Mouse (Mus musculus): ENCODE results near the gene Nck2. TPM values are rescaled to one million over a fixed set of nuclear protein-coding genes. Genes with fewer than 3 reads are reported as not detected.

The Nck2 gene
- polyA plus RNA-seq, 1 experiment from 2014 or later, result 35.9 TPM

- H3K9me3 ChIP-seq, result no peaks in the 10 kb centered on the region
Measured at GRCm38 (mm10) chr1:43462666-43463065, 18.3 kb downstream of the Nck2 start.

GRCm38 (mm10) chr1:43463941-43464682 lies 19.7 kb downstream of the Nck2 start:
- Histone ChIP-seq H3K4me2 (no peak overlapping the region), H3K36me3 (no peaks in the 10 kb centered on the region), H3K27me3 (no peaks in the 10 kb centered on the region), H3K4me3 (no peak overlapping the region), H3K9me3 (no peaks in the 10 kb centered on the region), H3K27ac (peak overlapping the region; percentile 19; the same call in 1 of the 2 replicates), H3K4me1 (peaks cover 47% of the 10 kb centered on the region), H3K9ac (no peak overlapping the region)
- ATAC-seq (ENCODE audit: insufficient number of reproducible peaks, low FRiP score, low TSS enrichment, low read depth), result peak; percentile 32; the same call in 1 of the 2 replicates
- 62% methylated on average over 11 of the region's 11 CpGs for WGBS

More at GRCm38 (mm10) chr1:43462666-43463065, 18.3 kb downstream of the Nck2 start:
- ATAC-seq (ENCODE audit: insufficient number of reproducible peaks, low FRiP score, low TSS enrichment, low read depth), result no peak
- Histone ChIP-seq H3K9ac (no peak overlapping the region), H3K36me3 (no peaks in the 10 kb centered on the region), H3K4me3 (no peak overlapping the region), H3K27ac (no peak overlapping the region), H3K4me1 (peaks cover 33% of the 10 kb centered on the region), H3K4me2 (no peak overlapping the region), H3K27me3 (no peaks in the 10 kb centered on the region)
- 63% methylated on average over 4 of the region's 4 CpGs for WGBS

DNA sequence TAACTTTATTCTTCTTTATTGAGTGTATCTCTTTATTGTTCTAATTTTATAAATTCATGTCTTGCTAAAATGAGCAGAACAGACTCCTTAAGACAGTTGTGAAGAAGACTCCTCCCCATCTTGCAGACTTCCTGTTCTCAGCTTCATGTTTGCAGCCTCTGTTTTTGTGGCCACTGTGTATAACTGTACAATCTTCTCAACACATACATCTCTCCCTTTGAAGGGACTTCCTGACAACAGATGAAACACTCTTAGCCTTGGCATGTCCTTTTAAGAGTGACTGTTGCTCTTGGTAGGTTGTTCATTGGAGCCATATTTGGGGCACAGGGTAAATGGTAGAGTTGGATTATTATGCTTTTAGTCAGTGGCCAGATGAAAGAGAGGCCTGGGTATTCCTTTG lies 20.6 kb downstream of the Nck2 start:
- Histone ChIP-seq H3K27ac (no peak overlapping the region), H3K9me3 (no peaks in the 10 kb centered on the region), H3K4me2 (no peak overlapping the region), H3K4me1 (peaks cover 53% of the 10 kb centered on the region), H3K27me3 (no peaks in the 10 kb centered on the region), H3K36me3 (no peaks in the 10 kb centered on the region), H3K4me3 (no peak overlapping the region), H3K9ac (no peak overlapping the region)
- ATAC-seq (ENCODE audit: insufficient number of reproducible peaks, low FRiP score, low TSS enrichment, low read depth), result no peak

- no peak overlapping the region for H3K27ac ChIP-seq
- no peaks in the 10 kb centered on the region for H3K27me3 ChIP-seq
- WGBS, result 47% methylated on average over 9 of the region's 9 CpGs
- ATAC-seq (ENCODE audit: insufficient number of reproducible peaks, low FRiP score, low TSS enrichment, low read depth), result no peak
- no peak overlapping the region for H3K9ac ChIP-seq
- H3K4me1 ChIP-seq, result peaks cover 56% of the 10 kb centered on the region
- H3K4me2 ChIP-seq, result no peak overlapping the region
- H3K36me3 ChIP-seq, result no peaks in the 10 kb centered on the region
- H3K4me3 ChIP-seq, result no peak overlapping the region
- no peaks in the 10 kb centered on the region for H3K9me3 ChIP-seq
Measured at GRCm38 (mm10) chr1:43465957-43466624, 21.7 kb downstream of the Nck2 start.

DNA sequence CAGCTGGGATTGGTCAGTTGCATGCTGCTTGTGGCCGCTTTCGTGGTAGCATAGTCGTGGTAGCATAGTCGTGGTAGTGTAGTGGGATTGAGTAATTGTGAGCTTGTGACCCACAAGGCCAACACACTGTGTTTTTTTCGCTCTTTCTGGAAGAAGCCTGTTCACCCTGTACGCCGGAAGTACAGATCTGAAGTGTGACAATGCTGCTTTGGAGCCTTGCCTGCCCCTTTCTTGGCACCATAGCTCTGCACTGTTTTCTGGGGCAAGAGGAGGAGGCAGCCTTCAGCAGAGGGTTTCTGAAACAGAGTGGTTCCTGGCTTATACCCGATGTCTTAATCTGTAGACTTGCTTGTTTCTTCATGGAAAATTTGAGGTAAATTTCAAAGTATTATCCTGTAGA lies 23.3 kb downstream of the Nck2 start:
- no peak for ATAC-seq (ENCODE audit: insufficient number of reproducible peaks, low FRiP score, low TSS enrichment, low read depth)
- Histone ChIP-seq H3K9ac (no peak overlapping the region), H3K9me3 (no peaks in the 10 kb centered on the region), H3K36me3 (no peaks in the 10 kb centered on the region), H3K4me3 (no peak overlapping the region), H3K4me1 (peaks cover 68% of the 10 kb centered on the region), H3K27ac (no peak overlapping the region), H3K4me2 (no peak overlapping the region), H3K27me3 (no peaks in the 10 kb centered on the region)
- WGBS, result 80% methylated on average over 8 of the region's 8 CpGs

GRCm38 (mm10) chr1:43468207-43468606 lies 23.8 kb downstream of the Nck2 start:
- no peak overlapping the region for H3K9ac ChIP-seq
- H3K27me3 ChIP-seq, result no peaks in the 10 kb centered on the region
- peaks cover 68% of the 10 kb centered on the region for H3K4me1 ChIP-seq
- no peaks in the 10 kb centered on the region for H3K36me3 ChIP-seq
- no peak overlapping the region for H3K4me3 ChIP-seq
- ATAC-seq (ENCODE audit: insufficient number of reproducible peaks, low FRiP score, low TSS enrichment, low read depth), result no peak
- no peak overlapping the region; the same call in 1 of the 2 replicates for H3K27ac ChIP-seq
- H3K4me2 ChIP-seq, result no peak overlapping the region
- H3K9me3 ChIP-seq, result no peaks in the 10 kb centered on the region
- 39% methylated on average over 7 of the region's 7 CpGs for WGBS

DNA sequence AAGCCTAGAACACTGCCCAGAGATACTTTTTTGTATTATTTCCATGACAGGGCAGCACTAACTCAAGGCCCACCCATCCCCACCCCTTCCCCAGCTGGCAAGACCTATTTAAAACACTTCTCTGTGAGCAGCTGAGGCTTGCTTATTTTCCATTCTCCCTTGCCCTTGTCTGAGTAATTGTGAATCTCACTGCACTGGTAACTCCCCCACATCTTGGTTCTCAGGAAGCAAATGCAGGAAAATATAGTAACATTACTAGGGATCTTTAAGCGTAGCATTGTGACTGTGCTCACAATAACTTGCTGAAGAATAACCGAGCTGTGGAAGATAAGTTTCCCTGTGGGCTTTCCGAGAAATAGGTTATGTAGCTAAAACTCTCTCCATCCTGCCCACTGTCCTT lies 24.6 kb downstream of the Nck2 start:
- peak overlapping the region; percentile 19 for H3K27ac ChIP-seq
- H3K27me3 ChIP-seq, result no peaks in the 10 kb centered on the region
- H3K9me3 ChIP-seq, result no peaks in the 10 kb centered on the region
- H3K4me2 ChIP-seq, result no peak overlapping the region
- no peaks in the 10 kb centered on the region for H3K36me3 ChIP-seq
- ATAC-seq (ENCODE audit: insufficient number of reproducible peaks, low FRiP score, low TSS enrichment, low read depth), result no peak
- no peak overlapping the region for H3K9ac ChIP-seq
- WGBS, result 79% methylated on average over 3 of the region's 3 CpGs
- H3K4me3 ChIP-seq, result no peak overlapping the region
- peaks cover 68% of the 10 kb centered on the region for H3K4me1 ChIP-seq

DNA sequence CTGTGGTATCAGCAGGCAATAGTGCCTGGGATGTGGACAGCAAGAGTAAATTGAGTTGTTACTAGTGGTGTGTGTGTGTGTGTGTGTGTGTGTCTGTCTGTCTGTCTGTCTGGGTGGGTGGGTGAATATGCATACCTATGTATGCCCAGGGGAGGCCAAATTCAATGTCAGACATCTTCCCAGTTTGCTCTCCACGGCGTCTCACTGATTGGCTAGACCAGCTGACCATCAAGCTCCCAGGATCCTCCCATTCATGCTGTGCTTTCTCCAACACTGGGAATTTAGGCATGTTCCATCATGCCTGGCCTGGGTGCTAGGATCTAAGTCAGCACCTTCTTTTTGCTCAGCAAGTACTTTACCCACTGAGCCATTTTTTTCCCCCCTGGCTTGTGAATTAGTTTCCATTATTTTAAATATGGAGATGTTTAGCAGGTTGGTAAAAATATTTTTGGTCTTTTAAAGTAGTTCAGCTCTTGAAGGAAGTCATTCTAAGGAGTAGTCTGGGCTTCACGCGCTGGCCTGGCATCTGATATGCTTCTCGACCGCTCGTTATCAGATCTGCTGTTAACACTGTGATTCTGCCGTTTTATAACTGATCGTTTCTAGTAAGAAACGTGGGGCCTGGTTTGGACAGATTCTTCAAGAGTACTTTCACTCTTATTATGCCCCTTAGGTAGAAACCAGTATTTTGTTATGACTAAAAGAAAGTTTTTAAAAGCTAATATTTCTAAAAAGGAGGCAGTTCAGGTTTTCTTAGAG lies 26.2 kb downstream of the Nck2 start:
- H3K9ac ChIP-seq, result no peak overlapping the region
- no peak overlapping the region for H3K4me3 ChIP-seq
- ATAC-seq (ENCODE audit: insufficient number of reproducible peaks, low FRiP score, low TSS enrichment, low read depth), result no peak
- H3K36me3 ChIP-seq, result no peaks in the 10 kb centered on the region
- no peak overlapping the region for H3K4me2 ChIP-seq
- no peak overlapping the region for H3K27ac ChIP-seq
- WGBS, result 61% methylated on average over 10 of the region's 10 CpGs
- peaks cover 69% of the 10 kb centered on the region for H3K4me1 ChIP-seq
- H3K9me3 ChIP-seq, result no peaks in the 10 kb centered on the region
- no peaks in the 10 kb centered on the region for H3K27me3 ChIP-seq

DNA sequence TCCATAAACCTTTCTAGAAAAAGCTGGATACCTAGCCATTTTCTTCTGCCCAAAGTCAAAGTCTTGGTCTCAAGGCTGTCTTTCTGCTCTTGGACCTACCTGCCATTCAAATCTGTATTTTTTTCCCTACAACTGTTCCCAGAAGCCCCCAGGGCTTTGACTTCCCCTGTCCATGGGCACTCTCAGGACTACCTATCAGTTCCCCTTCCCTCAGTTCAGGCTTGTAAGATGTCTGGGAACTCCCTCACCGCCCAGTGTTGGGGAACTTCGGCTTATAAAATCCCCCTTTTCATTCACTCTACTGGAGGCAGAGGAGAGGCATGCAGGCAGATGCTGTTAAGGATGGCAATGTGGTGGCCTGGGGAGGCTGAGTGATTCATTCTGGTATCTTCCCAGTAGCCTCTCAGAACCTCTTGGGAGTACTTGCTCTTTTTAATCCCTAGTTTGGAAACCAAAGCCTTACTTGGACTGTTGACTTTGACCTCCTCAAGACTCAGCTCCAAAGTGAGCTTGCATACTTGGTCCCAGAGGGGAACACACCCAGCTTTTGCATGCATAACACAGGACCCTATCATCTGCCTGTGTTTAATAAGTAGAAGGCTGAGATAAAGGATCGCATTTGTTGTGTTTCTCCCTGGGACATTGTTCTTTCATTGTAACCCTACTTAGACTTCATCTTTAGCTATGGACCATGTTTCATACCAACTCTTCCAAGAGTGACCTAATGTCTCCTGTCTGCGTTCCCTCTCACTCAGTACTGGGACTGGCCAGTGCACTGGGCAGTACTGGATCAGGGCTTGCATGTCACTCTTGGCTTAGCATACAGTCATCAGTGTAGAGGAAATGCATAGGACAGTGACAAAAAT lies 27.0 kb downstream of the Nck2 start:
- no peak for ATAC-seq (ENCODE audit: insufficient number of reproducible peaks, low FRiP score, low TSS enrichment, low read depth)
- Histone ChIP-seq H3K36me3 (no peaks in the 10 kb centered on the region), H3K27me3 (no peaks in the 10 kb centered on the region), H3K9me3 (no peaks in the 10 kb centered on the region), H3K4me2 (no peak overlapping the region), H3K4me1 (peaks cover 62% of the 10 kb centered on the region), H3K27ac (no peak overlapping the region), H3K4me3 (no peak overlapping the region), H3K9ac (no peak overlapping the region)
- 86% methylated on average over 4 of the region's 4 CpGs for WGBS

- no peak for ATAC-seq (ENCODE audit: insufficient number of reproducible peaks, low FRiP score, low TSS enrichment, low read depth)
- Histone ChIP-seq H3K4me1 (peaks cover 57% of the 10 kb centered on the region), H3K4me2 (no peak overlapping the region), H3K27ac (no peak overlapping the region), H3K9me3 (no peaks in the 10 kb centered on the region), H3K27me3 (no peaks in the 10 kb centered on the region), H3K4me3 (no peak overlapping the region), H3K9ac (no peak overlapping the region), H3K36me3 (no peaks in the 10 kb centered on the region)
- 60% methylated on average over 8 of the region's 8 CpGs for WGBS
Measured at GRCm38 (mm10) chr1:43472046-43472649, 27.8 kb downstream of the Nck2 start.

All from limb, embryonic 15.5 days (tissue).